Mouse (Mus musculus) CH12.LX (cell line): ENCODE data around the gene Prr5l. TPM values are rescaled to one million over a fixed set of nuclear protein-coding genes. Genes with fewer than 3 reads are reported as not detected.

Experiments used
- DNase-seq: peaks from one replicate; pipeline ENCODE4 v3.0.0-alpha.2; 2013; ENCODE audit errors: extremely low read depth
- H3K27ac ChIP-seq: 2 replicates; pipeline ENCODE4 v1.5.1; 2012; ENCODE audit warnings: low read depth, mild to moderate bottlenecking, control low read depth, moderate library complexity; ENCODE audit not compliant: insufficient read depth
- H3K27me3 ChIP-seq: replicated peaks from 2 replicates; pipeline ENCODE3; 2012; ENCODE audit warnings: inconsistent platforms
- H3K36me3 ChIP-seq, 2 experiments: replicated peaks in 1 of 2; 2 replicates each; pipeline versions ENCODE3 to v1.6.1; 2012; ENCODE audit warnings: inconsistent platforms in 1 of 2, low read length in 1 of 2, mild to moderate bottlenecking in 1 of 2, mixed read lengths in 1 of 2, moderate library complexity in 1 of 2; ENCODE audit not compliant: control insufficient read depth in 1 of 2, insufficient read depth in 1 of 2
- H3K4me1 ChIP-seq, 2 experiments: 2 replicates each; pipeline ENCODE4 v1.6.1; 2012; ENCODE audit warnings: inconsistent platforms in 1 of 2, moderate library complexity in 1 of 2; ENCODE audit not compliant: insufficient read depth in 2 of 2, control insufficient read depth in 1 of 2
- H3K4me2 ChIP-seq: 2 replicates; pipeline ENCODE4 v1.6.1; 2012; ENCODE audit warnings: low read depth, mild to moderate bottlenecking, control low read depth; ENCODE audit not compliant: poor library complexity, insufficient read depth, severe bottlenecking
- H3K4me3 ChIP-seq, 3 experiments: fragments of 150-350 bp in 1 of 3; sonication (generic) in 1 of 3; replicated peaks in 1 of 3; 2 replicates each; pipeline versions ENCODE3 to v1.5.1; 2011 to 2012; ENCODE audit warnings: low read depth in 2 of 3, low read length in 2 of 3, mild to moderate bottlenecking in 2 of 3, moderate library complexity in 2 of 3, control low read depth in 1 of 3, improper control_type of control experiment in 1 of 3, inconsistent platforms in 1 of 3, mixed read lengths in 1 of 3; ENCODE audit not compliant: poor library complexity in 1 of 3
- H3K79me2 ChIP-seq: replicated peaks from 2 replicates; pipeline ENCODE4 v1.6.1; 2012; ENCODE audit warnings: mild to moderate bottlenecking, moderate library complexity; ENCODE audit not compliant: control insufficient read depth, poor library complexity, insufficient read depth, severe bottlenecking; ENCODE audit errors: extremely low read depth
- H3K9ac ChIP-seq: 2 replicates; pipeline ENCODE4 v1.6.1; 2012; ENCODE audit warnings: low read depth, mild to moderate bottlenecking, control low read depth, moderate library complexity; ENCODE audit not compliant: insufficient read depth
- H3K9me3 ChIP-seq: replicated peaks from 2 replicates; pipeline ENCODE3; 2012; ENCODE audit warnings: low read length, inconsistent platforms, mixed read lengths
- CHD2 ChIP-seq: IDR thresholded peaks from 2 replicates; pipeline ENCODE4 v1.6.1; 2011; ENCODE audit warnings: low read length, improper control_type of control experiment
- ELF1 ChIP-seq: IDR thresholded peaks from 2 replicates; pipeline ENCODE4 v1.6.1; 2014; ENCODE audit warnings: low read depth, mild to moderate bottlenecking, inconsistent platforms, low read length, improper control_type of control experiment
- MAFK ChIP-seq: IDR thresholded peaks from 2 replicates; pipeline ENCODE4 v1.6.1; 2011; ENCODE audit warnings: low read length, improper control_type of control experiment; ENCODE audit not compliant: insufficient replicate concordance
- POLR2A ChIP-seq: IDR thresholded peaks from 2 replicates; pipeline ENCODE4 v1.6.1; 2011; ENCODE audit warnings: low read depth, mild to moderate bottlenecking, improper control_type of control experiment, low read length
- POLR2AphosphoS2 ChIP-seq: IDR thresholded peaks from 2 replicates; pipeline ENCODE4 v1.6.1; 2011; ENCODE audit warnings: low read depth, low read length, improper control_type of control experiment
- RAD21 ChIP-seq: IDR thresholded peaks from 2 replicates; pipeline ENCODE4 v1.6.1; 2011; ENCODE audit warnings: low read depth, mild to moderate bottlenecking, low read length, improper control_type of control experiment, moderate library complexity
- SIN3A ChIP-seq: IDR thresholded peaks from 2 replicates; pipeline ENCODE4 v1.6.1; 2012; ENCODE audit warnings: low read length, improper control_type of control experiment, inconsistent platforms
- TBP ChIP-seq: conservative IDR thresholded peaks from 2 replicates; pipeline ENCODE4 v1.6.1; 2011; ENCODE audit warnings: low read depth, low read length, improper control_type of control experiment
- TCF12 ChIP-seq: IDR thresholded peaks from 2 replicates; pipeline ENCODE4 v1.6.1; 2014; ENCODE audit warnings: low read depth, mild to moderate bottlenecking, inconsistent platforms, low read length, improper control_type of control experiment
- UBTF ChIP-seq: IDR thresholded peaks from 2 replicates; pipeline ENCODE4 v1.6.1; 2012; ENCODE audit warnings: low read depth, mild to moderate bottlenecking, inconsistent platforms, low read length, improper control_type of control experiment, moderate library complexity
- USF2 ChIP-seq: conservative IDR thresholded peaks from 2 replicates; pipeline ENCODE4 v1.6.1; 2011; ENCODE audit warnings: low read depth, low read length, improper control_type of control experiment
- ZMIZ1 ChIP-seq: IDR thresholded peaks from 2 replicates; pipeline ENCODE4 v1.6.1; 2012; ENCODE audit warnings: low read depth, mild to moderate bottlenecking, inconsistent platforms, low read length, improper control_type of control experiment
- ZNF384 ChIP-seq: IDR thresholded peaks from 2 replicates; pipeline ENCODE4 v1.6.1; 2012; ENCODE audit warnings: low read depth, low read length, improper control_type of control experiment, inconsistent platforms
- dilution Hi-C: fragments of 300-500 bp; cut with MboI; formaldehyde crosslinking; loops from 2 replicates; pipeline ENCODE4 v1.14.3; 2020; ENCODE audit warnings: low sequenced_read_pairs; ENCODE audit not compliant: extremely low pct_unique_long_range_greater_than_20kb, extremely low pct_ligation_motif_present
- in situ Hi-C: fragments of 300-500 bp; cut with MboI; formaldehyde crosslinking; loops from 3 replicates; pipeline ENCODE4 v1.14.3; 2019; ENCODE audit warnings: low sequenced_read_pairs, low pct_ligation_motif_present, low pct_unique_long_range_greater_than_20kb, mixed read lengths
- polyA plus RNA-seq: library from polyadenylated mRNA; unstranded; fragments of >175 nt; gene quantifications from 2 replicates; pipeline ENCODE4 v1.2.1, GENCODE M21; 2012; ENCODE audit warnings: low read depth; ENCODE audit not compliant: insufficient read length
- total RNA-seq, 2 experiments: library from RNA; depleted of rRNA; stranded (reverse); fragments of 300-350 nt in 1 of 2; fragments of >200 nt in 1 of 2; gene quantifications; 2 replicates each; pipeline ENCODE4 v1.2.3; 2012 to 2014

The Prr5l gene
- total and polyA plus RNA-seq, 3 experiments: 0.21 to 0.93 TPM; not detected in 1

DNA sequence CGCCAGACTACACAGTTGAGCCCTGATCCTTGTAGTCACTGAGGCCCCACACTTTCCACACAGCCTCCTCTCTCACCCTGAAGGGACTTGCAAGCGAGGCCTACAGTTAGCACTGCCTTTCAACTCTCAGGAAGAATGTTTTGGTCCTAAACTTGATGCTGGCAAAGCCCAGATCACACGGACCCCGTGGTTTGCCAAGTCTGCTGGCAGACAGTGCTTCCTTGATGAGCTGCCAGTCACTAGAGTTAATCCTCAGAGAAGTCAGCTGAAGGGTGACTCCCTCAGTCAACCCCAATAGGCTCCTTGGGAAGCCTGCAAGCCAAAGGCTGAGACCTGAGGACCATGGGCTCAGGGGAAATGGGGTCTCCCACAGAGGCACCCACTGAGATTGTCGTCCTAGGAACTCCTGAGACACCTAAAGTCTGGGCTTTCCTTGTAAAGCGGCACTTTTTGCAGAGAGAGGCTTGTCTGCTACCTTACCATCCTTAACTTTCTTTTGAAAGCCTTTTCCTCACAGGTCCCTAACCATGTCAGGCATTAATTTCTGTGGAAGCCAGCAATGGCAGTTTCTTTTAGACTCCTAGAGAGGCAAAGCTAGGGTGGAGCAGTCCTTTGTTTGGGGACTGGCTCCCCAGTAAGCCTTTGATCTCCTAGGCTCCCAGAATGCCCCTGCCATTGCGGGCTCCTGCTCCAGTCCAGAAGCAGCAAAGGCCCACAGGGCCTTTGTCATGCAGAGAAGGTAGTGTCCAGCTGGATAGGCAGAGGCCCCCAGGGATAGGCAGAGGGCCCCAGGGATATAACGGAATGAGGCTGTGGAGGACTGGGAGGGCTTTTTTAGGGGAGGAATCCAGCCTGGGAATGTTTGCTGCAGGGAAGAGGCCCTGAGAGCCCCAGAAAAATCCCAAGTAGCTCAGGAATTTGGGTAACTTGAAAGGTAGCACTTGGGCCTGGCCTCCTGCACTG is 160.2 kb downstream of the Prr5l start:
- Histone ChIP-seq H3K27me3 (peaks cover 13% of the 10 kb centered on the region), H3K4me1 (no peaks in the 10 kb centered on the region), H3K4me2 (no peak overlapping the region), H3K4me3 (no peak overlapping the region), H3K27ac (no peak overlapping the region), H3K79me2 (no peaks in the 10 kb centered on the region), H3K9ac (no peak overlapping the region), H3K9me3 (no peaks in the 10 kb centered on the region), H3K36me3 (no peaks in the 10 kb centered on the region)
- no peak for DNase-seq
- in situ Hi-C loops (no loop called here), dilution Hi-C loops (no loop called here)
- no peak for TF ChIP-seq USF2
- TF ChIP-seq CHD2: no peak
- no peak for TF ChIP-seq TCF12
- TF ChIP-seq UBTF: no peak
- TF ChIP-seq ELF1: no peak
- TF ChIP-seq TBP: no peak
- TF ChIP-seq RAD21: no peak

- H3K4me2 ChIP-seq: no peak overlapping the region
- no peak for DNase-seq
- dilution Hi-C loops: no loop called here
- H3K36me3 ChIP-seq: no peaks in the 10 kb centered on the region
- TF ChIP-seq TCF12 (no peak), POLR2A (no peak), TBP (no peak), ZNF384 (no peak), SIN3A (no peak), MAFK (no peak), POLR2AphosphoS2 (no peak), ZMIZ1 (no peak)
- in situ Hi-C loops: no loop called here
- no peaks in the 10 kb centered on the region for H3K9me3 ChIP-seq
- H3K9ac ChIP-seq: no peak overlapping the region
- H3K79me2 ChIP-seq: no peaks in the 10 kb centered on the region
- H3K27ac ChIP-seq: no peak overlapping the region
- no peaks in the 10 kb centered on the region for H3K4me1 ChIP-seq
- H3K4me3 ChIP-seq: no peak overlapping the region
- peaks cover 11% of the 10 kb centered on the region for H3K27me3 ChIP-seq
Measured at GRCm38 (mm10) chr2:101721835-101722234, 161.0 kb downstream of the Prr5l start.
